Mouse (Mus musculus) G1E (cell line): ENCODE results near the gene Kcnh3.

ENCODE experiments used
- CTCF ChIP-seq: IDR thresholded peaks from 2 replicates; pipeline ENCODE4 v1.5.1; 2012; ENCODE audit warnings: low read depth, low read length, inconsistent platforms, mixed read lengths
- GATA1 ChIP-seq: IDR thresholded peaks from 2 replicates; pipeline ENCODE4 v1.6.1; 2012; ENCODE audit warnings: borderline replicate concordance, low read length, inconsistent platforms, mixed read lengths
- TAL1 ChIP-seq: conservative IDR thresholded peaks from 2 replicates; pipeline ENCODE4 v1.6.1; 2012; ENCODE audit warnings: low read depth, low read length, inconsistent platforms, mixed read lengths

DNA sequence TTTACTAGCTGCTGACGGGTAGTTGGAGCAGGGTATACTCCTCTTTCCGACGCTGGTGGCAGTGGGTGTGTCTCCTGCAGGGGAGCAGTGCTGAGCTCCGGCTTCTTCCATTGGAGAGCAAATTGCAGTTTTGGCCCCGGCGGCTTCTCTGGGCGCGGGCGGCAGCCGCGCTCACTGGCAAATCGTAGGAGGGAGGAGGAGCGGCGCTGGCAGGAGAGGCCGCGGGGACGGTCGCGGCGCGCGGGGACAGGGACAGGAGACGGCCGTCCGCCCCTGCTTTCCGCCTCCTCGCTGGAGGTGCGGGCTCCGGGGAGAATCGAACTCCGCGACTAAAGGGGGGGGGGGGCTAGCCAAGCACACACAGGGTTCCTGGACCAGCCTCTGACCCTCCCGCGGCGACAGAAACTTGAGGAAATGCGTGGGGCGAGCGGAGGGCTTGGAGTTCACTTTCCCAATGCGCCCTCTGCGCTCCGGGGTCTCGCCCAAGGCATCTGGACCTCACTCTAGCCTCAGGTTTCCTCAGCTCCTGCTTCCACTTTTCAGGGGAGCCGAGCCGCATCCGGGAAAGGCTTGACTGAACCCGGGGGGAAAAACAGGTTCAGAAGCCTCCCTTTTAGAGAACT, 965 bp upstream of the Kcnh3 start:
- TF ChIP-seq CTCF (no peak), TAL1 (no peak), GATA1 (no peak)
